Mouse (Mus musculus) ES-E14 (cell line): ENCODE results near the gene Fyn. TPM values are rescaled to one million over a fixed set of nuclear protein-coding genes. Genes with fewer than 3 reads are reported as not detected.

Source experiments
- DNase-seq: peaks from one replicate; pipeline ENCODE4 v3.0.0-alpha.2; 2013; ENCODE audit warnings: low read depth, low spot score
- H3K27ac ChIP-seq: 2 replicates; pipeline ENCODE4 v1.5.1; 2012; ENCODE audit warnings: low read depth, mild to moderate bottlenecking, low read length, moderate library complexity, mixed read lengths; ENCODE audit not compliant: poor library complexity, insufficient read depth, severe bottlenecking
- H3K36me3 ChIP-seq: 2 replicates; pipeline ENCODE4 v1.6.1; 2012; ENCODE audit warnings: mild to moderate bottlenecking, low read length, moderate library complexity, mixed read lengths; ENCODE audit not compliant: control insufficient read depth, poor library complexity, insufficient read depth, severe bottlenecking
- H3K4me1 ChIP-seq, 2 experiments: fragments of 150-350 bp in 1 of 2; sonication (generic) in 1 of 2; 2 replicates each; pipeline ENCODE4 v1.6.1; 2012; ENCODE audit warnings: low read length in 2 of 2, mild to moderate bottlenecking in 1 of 2, mixed read lengths in 1 of 2; ENCODE audit not compliant: control insufficient read depth in 2 of 2, insufficient read depth in 2 of 2, poor library complexity in 1 of 2
- H3K4me3 ChIP-seq, 2 experiments: fragments of 150-350 bp in 1 of 2; sonication (generic) in 1 of 2; 2 replicates each; pipeline ENCODE4 v1.5.1; 2012; ENCODE audit warnings: low read length in 2 of 2, low read depth in 1 of 2, mild to moderate bottlenecking in 1 of 2, mixed read lengths in 1 of 2; ENCODE audit not compliant: insufficient read depth in 1 of 2, poor library complexity in 1 of 2, severe bottlenecking in 1 of 2
- H3K9ac ChIP-seq: 2 replicates; pipeline ENCODE4 v1.6.1; 2012; ENCODE audit warnings: low read depth, mild to moderate bottlenecking, low read length, mixed read lengths; ENCODE audit not compliant: poor library complexity, insufficient read depth, severe bottlenecking
- H3K9me3 ChIP-seq: fragments of 150-350 bp; sonication (generic); 2 replicates; pipeline ENCODE4 v1.6.1; 2012; ENCODE audit warnings: low read depth, mild to moderate bottlenecking, low read length; ENCODE audit not compliant: control insufficient read depth, insufficient read depth
- CHD2 ChIP-seq: IDR thresholded peaks from 2 replicates; pipeline ENCODE4 v1.6.1; 2014; ENCODE audit warnings: mild to moderate bottlenecking, low read depth, low read length, inconsistent platforms
- HCFC1 ChIP-seq: IDR thresholded peaks from 2 replicates; pipeline ENCODE4 v1.6.1; 2012; ENCODE audit warnings: low read length, inconsistent platforms, borderline replicate concordance; ENCODE audit not compliant: insufficient read depth
- MAFK ChIP-seq: IDR thresholded peaks from 2 replicates; pipeline ENCODE4 v1.6.1; 2014; ENCODE audit warnings: mild to moderate bottlenecking, low read depth, low read length, inconsistent platforms; ENCODE audit not compliant: insufficient read depth
- ZC3H11A ChIP-seq: IDR thresholded peaks from 2 replicates; pipeline ENCODE4 v1.6.1; 2012; ENCODE audit warnings: low read depth, mild to moderate bottlenecking, inconsistent platforms, low read length, borderline replicate concordance
- ZNF384 ChIP-seq: IDR thresholded peaks from 2 replicates; pipeline ENCODE4 v1.6.1; 2012; ENCODE audit warnings: low read depth, low read length, inconsistent platforms
- in situ Hi-C, 2 experiments: fragments of 600-800 bp; cut with MboI; formaldehyde crosslinking; loops; one replicate each; pipeline ENCODE4 v1.15.1; 2025; ENCODE audit warnings: low sequenced_read_pairs in 2 of 2, inconsistent platforms in 1 of 2; ENCODE audit not compliant: unreplicated experiment in 2 of 2
- total RNA-seq: library from RNA; depleted of rRNA; stranded (reverse); fragments of 300-350 nt; gene quantifications from 2 replicates; pipeline ENCODE4 v1.2.3, GENCODE M21; 2012

Fyn gene
- total RNA-seq, 1 experiment: 14.6 TPM

GRCm38 (mm10) chr10:39479361-39479760 lies 110.7 kb downstream of the Fyn start:
- TF ChIP-seq ZNF384 (no peak), ZC3H11A (no peak), MAFK (no peak), CHD2 (no peak)
- no peak overlapping the region for H3K4me3 ChIP-seq
- DNase-seq: no peak
- H3K9ac ChIP-seq: no peak overlapping the region
- no peaks in the 10 kb centered on the region for H3K9me3 ChIP-seq
- no peaks in the 10 kb centered on the region for H3K36me3 ChIP-seq
- in situ Hi-C loops: no loop called here
- no peak overlapping the region for H3K27ac ChIP-seq
- H3K4me1 ChIP-seq: no peaks in the 10 kb centered on the region

DNA sequence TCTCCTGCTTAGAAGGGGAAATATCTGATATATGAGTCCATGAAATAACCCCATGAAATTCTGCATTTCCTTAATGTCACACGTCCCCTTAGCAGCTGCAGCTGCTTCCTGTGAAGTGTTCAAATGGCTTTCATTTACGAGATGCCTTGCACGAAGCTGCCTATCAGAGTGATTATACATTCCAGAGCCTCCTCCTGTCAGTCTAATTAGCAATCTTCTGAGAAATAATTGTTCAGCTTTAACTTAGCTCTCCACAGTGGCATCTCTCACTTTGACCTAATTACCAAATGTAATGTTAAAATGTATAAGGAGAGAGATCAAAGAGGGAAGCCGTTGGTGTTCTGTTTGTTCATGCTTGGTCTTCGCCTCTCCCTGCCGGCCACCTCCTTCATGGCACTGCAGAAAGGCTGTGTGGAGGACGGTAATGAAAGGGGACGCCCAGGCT lies 115.7 kb downstream of the Fyn start:
- Histone ChIP-seq H3K9ac (no peak overlapping the region), H3K27ac (no peak overlapping the region), H3K4me3 (no peak overlapping the region), H3K4me1 (no peaks in the 10 kb centered on the region), H3K9me3 (no peaks in the 10 kb centered on the region), H3K36me3 (no peaks in the 10 kb centered on the region)
- TF ChIP-seq CHD2 (no peak), ZNF384 (no peak), ZC3H11A (no peak), HCFC1 (no peak), MAFK (no peak)
- in situ Hi-C loops: no loop called here
- DNase-seq: no peak

DNA sequence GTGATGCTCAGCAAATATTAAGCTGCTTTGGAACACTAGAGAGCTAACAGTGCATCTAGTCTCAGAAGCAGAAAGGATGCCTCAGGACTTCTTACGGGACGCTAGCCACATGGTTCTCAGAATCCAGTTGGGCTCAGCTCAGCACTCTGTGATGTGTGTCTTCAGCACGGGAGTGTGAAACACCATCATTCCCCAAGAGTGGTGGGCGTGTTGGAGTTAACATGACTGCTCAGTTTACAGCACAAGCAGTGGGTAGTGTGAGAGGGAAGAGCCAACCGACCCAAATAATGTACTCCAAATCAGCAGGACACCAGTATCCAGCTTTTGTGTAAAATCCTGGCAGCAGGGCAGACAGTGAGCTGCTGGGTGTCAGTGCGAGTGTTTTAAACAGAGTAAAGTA lies 116.2 kb downstream of the Fyn start:
- H3K27ac ChIP-seq: no peak overlapping the region
- H3K36me3 ChIP-seq: no peaks in the 10 kb centered on the region
- in situ Hi-C loops: no loop called here
- no peaks in the 10 kb centered on the region for H3K9me3 ChIP-seq
- H3K4me3 ChIP-seq: no peak overlapping the region
- no peak overlapping the region for H3K9ac ChIP-seq
- H3K4me1 ChIP-seq: no peaks in the 10 kb centered on the region
- TF ChIP-seq CHD2 (no peak), HCFC1 (no peak), MAFK (no peak), ZNF384 (no peak), ZC3H11A (no peak)
- DNase-seq: no peak

GRCm38 (mm10) chr10:39485939-39486338 lies 117.3 kb downstream of the Fyn start:
- H3K27ac ChIP-seq: no peak overlapping the region
- no peak overlapping the region for H3K9ac ChIP-seq
- DNase-seq: no peak
- in situ Hi-C loops: no loop called here
- H3K36me3 ChIP-seq: no peaks in the 10 kb centered on the region
- TF ChIP-seq MAFK: no peak
- no peak for TF ChIP-seq ZC3H11A
- TF ChIP-seq ZNF384: no peak
- TF ChIP-seq HCFC1: no peak
- no peak for TF ChIP-seq CHD2
- H3K4me1 ChIP-seq: no peaks in the 10 kb centered on the region
- H3K4me3 ChIP-seq: no peak overlapping the region
- H3K9me3 ChIP-seq: no peaks in the 10 kb centered on the region

GRCm38 (mm10) chr10:39486501-39487450 lies 118.1 kb downstream of the Fyn start:
- DNase-seq: no peak
- Histone ChIP-seq H3K27ac (no peak overlapping the region), H3K9me3 (no peaks in the 10 kb centered on the region), H3K4me3 (no peak overlapping the region), H3K9ac (no peak overlapping the region), H3K4me1 (no peaks in the 10 kb centered on the region), H3K36me3 (no peaks in the 10 kb centered on the region)
- TF ChIP-seq CHD2: no peak
- no peak for TF ChIP-seq ZC3H11A
- no peak for TF ChIP-seq HCFC1
- TF ChIP-seq MAFK: no peak
- no peak for TF ChIP-seq ZNF384
- in situ Hi-C loops: no loop called here
